Mouse (Mus musculus): ENCODE results near the gene Nectin4. TPM values are rescaled to one million over a fixed set of nuclear protein-coding genes. Genes with fewer than 3 reads are reported as not detected.

The Nectin4 gene
- total and polyA plus RNA-seq, 3 experiments, result 0.30 to 2.7 (median 0.49) TPM

GRCm38 (mm10) chr1:171379935-171380599 is 10.2 kb downstream of the Nectin4 start (continued):
- TF ChIP-seq KAT2A (IDR thresholded peaks at IDR 0.05; ENCODE audit: insufficient replicate concordance, low read length) (no peak), MXI1 (IDR thresholded peaks at IDR 0.05; ENCODE audit: low read depth, low read length) (no peak), EP300 (IDR thresholded peaks at IDR 0.05; ENCODE audit: low read length) (no peak), UBTF (IDR thresholded peaks at IDR 0.05; ENCODE audit: low read depth, low read length) (no peak), JUN (IDR thresholded peaks at IDR 0.05; ENCODE audit: insufficient read depth, low read depth, low read length) (no peak), TBP (conservative IDR thresholded peaks at IDR 0.05; ENCODE audit: low read depth, low read length) (no peak), POLR2A (IDR thresholded peaks at IDR 0.05; ENCODE audit: low read depth, low read length) (no peak)

GRCm38 (mm10) chr1:171382096-171382620 is 12.3 kb downstream of the Nectin4 start:
- Histone ChIP-seq H3K4me2 (ENCODE audit: insufficient read depth, low read depth, poor library complexity, severe bottlenecking) (no peak overlapping the region), H3K27ac (ENCODE audit: insufficient read depth, low read depth) (no peak overlapping the region), H3K9me3 (replicated peaks; ENCODE audit: low read length) (no peaks in the 10 kb centered on the region), H3K9ac (ENCODE audit: insufficient read depth, low read depth) (no peak overlapping the region), H3K36me3 (replicated peaks in 1 of 2; ENCODE audit: control insufficient read depth in 1 of 2, insufficient read depth in 1 of 2, low read length in 1 of 2) (no peaks in the 10 kb centered on the region), H3K79me2 (replicated peaks; ENCODE audit: control insufficient read depth, extremely low read depth, insufficient read depth, poor library complexity, severe bottlenecking) (no peaks in the 10 kb centered on the region), H3K4me3 (replicated peaks in 1 of 3; ENCODE audit: low read depth in 2 of 3, low read length in 2 of 3, poor library complexity in 1 of 3) (no peak overlapping the region), H3K4me1 (ENCODE audit: control insufficient read depth in 1 of 2, insufficient read depth in 2 of 2) (peaks cover 45 to 73% of the 10 kb centered on the region in 2 experiments), H3K27me3 (replicated peaks) (peaks cover 9% of the 10 kb centered on the region)
- dilution Hi-C loops (cut with MboI; ENCODE audit: extremely low pct_ligation_motif_present, extremely low pct_unique_long_range_greater_than_20kb, low sequenced_read_pairs), result no loop called here
- in situ Hi-C loops (cut with MboI; ENCODE audit: low pct_ligation_motif_present, low pct_unique_long_range_greater_than_20kb, low sequenced_read_pairs), result no loop called here
- DNase-seq (ENCODE audit: extremely low read depth), result peak; percentile 45
- TF ChIP-seq SIN3A (IDR thresholded peaks at IDR 0.05; ENCODE audit: low read length) (no peak), BHLHE40 (IDR thresholded peaks at IDR 0.05; ENCODE audit: low read depth, low read length) (no peak), ZKSCAN1 (IDR thresholded peaks at IDR 0.05; ENCODE audit: borderline replicate concordance, low read depth, low read length) (no peak), NRF1 (IDR thresholded peaks at IDR 0.05; ENCODE audit: low read depth, low read length) (no peak), KAT2A (IDR thresholded peaks at IDR 0.05; ENCODE audit: insufficient replicate concordance, low read length) (no peak), MAZ (IDR thresholded peaks at IDR 0.05; ENCODE audit: low read depth, low read length) (no peak), HCFC1 (IDR thresholded peaks at IDR 0.05; ENCODE audit: low read depth, low read length) (no peak), MAFK (IDR thresholded peaks at IDR 0.05; ENCODE audit: insufficient replicate concordance, low read length) (no peak), MEF2A (IDR thresholded peaks at IDR 0.05; ENCODE audit: borderline replicate concordance, low read depth, low read length) (no peak), ZNF384 (IDR thresholded peaks at IDR 0.05; ENCODE audit: low read depth, low read length) (peak; percentile 67), CTCF (conservative IDR thresholded peaks at IDR 0.05 in 1 of 2, IDR thresholded peaks at IDR 0.05 in 1 of 2; ENCODE audit: low read depth in 2 of 2, low read length in 2 of 2) (peak in 1 of 2 experiments; percentile 52; a peak in 2 of 4 replicates)

DNA sequence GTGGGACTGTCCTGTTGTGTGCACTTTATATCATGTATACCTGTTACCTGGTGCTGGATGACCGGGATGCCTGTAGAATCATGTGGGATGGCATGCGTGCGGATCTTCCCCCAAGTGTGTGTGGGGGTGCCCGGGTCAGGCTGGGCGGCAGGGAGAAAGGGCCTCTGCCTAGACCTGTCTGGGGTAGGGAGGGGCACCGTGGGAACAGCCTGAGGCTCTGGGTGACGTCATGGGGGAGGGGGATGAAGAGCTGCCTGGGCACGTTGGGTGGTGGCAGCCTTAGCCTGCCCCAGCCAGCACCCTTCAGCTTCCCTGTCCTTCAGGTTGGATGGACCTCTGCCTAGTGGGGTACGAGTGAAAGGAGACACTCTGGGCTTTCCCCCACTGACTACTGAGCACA is 14.5 kb downstream of the Nectin4 start:
- Histone ChIP-seq H3K36me3 (replicated peaks in 1 of 2; ENCODE audit: control insufficient read depth in 1 of 2, insufficient read depth in 1 of 2, low read length in 1 of 2) (no peaks in the 10 kb centered on the region), H3K79me2 (replicated peaks; ENCODE audit: control insufficient read depth, extremely low read depth, insufficient read depth, poor library complexity, severe bottlenecking) (peaks cover 2% of the 10 kb centered on the region), H3K9me3 (replicated peaks; ENCODE audit: low read length) (no peaks in the 10 kb centered on the region), H3K27ac (ENCODE audit: insufficient read depth, low read depth) (no peak overlapping the region), H3K27me3 (replicated peaks) (peaks cover 8% of the 10 kb centered on the region), H3K4me1 (ENCODE audit: control insufficient read depth in 1 of 2, insufficient read depth in 2 of 2) (peaks cover 46 to 73% of the 10 kb centered on the region in 2 experiments), H3K4me3 (replicated peaks in 1 of 3; ENCODE audit: low read depth in 2 of 3, low read length in 2 of 3, poor library complexity in 1 of 3) (no peak overlapping the region), H3K4me2 (ENCODE audit: insufficient read depth, low read depth, poor library complexity, severe bottlenecking) (no peak overlapping the region), H3K9ac (ENCODE audit: insufficient read depth, low read depth) (no peak overlapping the region)
- TF ChIP-seq SIN3A (IDR thresholded peaks at IDR 0.05; ENCODE audit: low read length) (no peak), TCF12 (IDR thresholded peaks at IDR 0.05; ENCODE audit: low read depth, low read length) (0 out of 2 replicates have a peak, but pooled peaks have one; percentile 17), MAZ (IDR thresholded peaks at IDR 0.05; ENCODE audit: low read depth, low read length) (peak; percentile 35; the same call in 1 of the 2 replicates)
- DNase-seq (ENCODE audit: extremely low read depth), result no peak
- dilution Hi-C loops (cut with MboI; ENCODE audit: extremely low pct_ligation_motif_present, extremely low pct_unique_long_range_greater_than_20kb, low sequenced_read_pairs), result no loop called here
- in situ Hi-C loops (cut with MboI; ENCODE audit: low pct_ligation_motif_present, low pct_unique_long_range_greater_than_20kb, low sequenced_read_pairs), result no loop called here
